Mouse (Mus musculus): ENCODE data around the gene Mif4gd.

The Mif4gd gene

DNA sequence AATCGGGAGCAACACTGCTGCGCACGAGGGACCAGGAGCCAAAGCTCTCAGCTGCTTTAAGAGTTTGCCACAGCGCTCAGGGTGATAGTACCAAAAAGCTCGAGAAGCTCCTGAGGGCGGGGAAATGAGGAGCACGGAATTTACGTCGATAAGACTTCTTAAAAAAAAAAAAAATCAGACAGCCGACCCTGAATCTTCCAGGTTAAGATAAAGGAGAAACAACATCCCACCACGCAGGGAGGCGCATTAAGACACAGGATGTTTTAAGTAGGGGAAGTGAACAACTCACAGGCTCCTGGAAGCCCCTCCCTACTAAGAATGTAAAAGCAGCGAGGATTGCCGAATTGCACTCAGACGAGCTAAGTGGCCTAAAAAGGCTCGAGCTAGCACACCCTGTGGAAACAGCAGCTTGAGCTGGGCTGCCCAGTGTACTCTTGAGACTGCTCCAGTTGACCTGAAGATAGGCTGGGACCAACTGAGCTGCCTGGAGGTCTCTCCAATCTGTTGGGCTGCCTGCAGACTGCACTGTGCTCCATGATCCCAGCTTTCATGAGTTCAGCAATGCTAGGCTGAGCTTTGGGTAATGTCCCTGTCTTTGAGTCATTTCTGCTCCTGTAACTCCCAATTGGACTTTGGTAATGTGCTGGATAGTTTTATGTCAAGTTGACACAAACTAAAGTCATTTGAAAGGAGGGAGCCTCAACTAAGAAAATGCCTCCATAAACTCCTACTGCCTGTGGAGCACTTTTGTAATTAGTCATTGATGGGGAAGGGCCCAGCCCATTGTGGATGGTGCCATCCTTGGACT is 573 bp upstream of the Mif4gd start:
- no peak for DNase-seq (ENCODE audit: low read depth, low spot score)

DNA sequence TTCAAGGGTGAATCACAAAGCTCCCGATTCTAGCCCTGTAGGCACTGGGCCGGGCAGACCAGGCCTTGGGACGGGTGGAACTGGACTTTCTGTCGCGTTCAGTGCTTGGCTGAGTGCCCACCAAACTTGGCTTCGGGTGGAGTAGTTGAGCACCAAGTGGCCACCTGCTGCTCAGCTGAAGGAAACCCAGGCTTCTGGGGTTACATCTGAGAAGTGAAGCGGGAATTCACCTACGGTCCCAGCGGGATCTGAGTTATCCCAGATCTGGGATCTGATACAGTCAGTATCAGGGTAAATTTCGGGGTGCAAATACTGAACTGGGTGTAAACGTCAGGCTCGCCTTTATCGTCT is 735 bp downstream of the Mif4gd start:
- DNase-seq (ENCODE audit: low read depth, low spot score), result no peak

DNA sequence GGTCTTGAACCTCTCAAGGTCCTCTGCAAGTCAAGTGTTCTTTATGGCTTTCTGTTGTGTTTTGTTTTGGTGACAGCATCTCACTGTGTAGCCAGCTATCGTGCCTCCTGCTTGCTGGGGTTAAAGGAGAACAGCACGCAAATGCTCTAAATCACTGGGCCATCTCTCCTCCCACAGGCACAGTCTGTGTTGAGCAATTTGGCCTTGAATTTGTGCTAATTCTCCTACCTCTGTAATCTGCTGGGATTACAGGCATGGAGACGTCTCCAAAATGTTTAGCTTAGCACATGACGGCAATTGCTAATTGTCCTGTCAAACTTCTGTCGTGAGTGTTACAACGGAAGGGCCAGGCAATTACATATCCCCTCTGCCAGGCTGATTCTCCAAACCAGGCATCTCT is 1.6 kb downstream of the Mif4gd start:
- DNase-seq (ENCODE audit: low read depth, low spot score), result no peak

DNA sequence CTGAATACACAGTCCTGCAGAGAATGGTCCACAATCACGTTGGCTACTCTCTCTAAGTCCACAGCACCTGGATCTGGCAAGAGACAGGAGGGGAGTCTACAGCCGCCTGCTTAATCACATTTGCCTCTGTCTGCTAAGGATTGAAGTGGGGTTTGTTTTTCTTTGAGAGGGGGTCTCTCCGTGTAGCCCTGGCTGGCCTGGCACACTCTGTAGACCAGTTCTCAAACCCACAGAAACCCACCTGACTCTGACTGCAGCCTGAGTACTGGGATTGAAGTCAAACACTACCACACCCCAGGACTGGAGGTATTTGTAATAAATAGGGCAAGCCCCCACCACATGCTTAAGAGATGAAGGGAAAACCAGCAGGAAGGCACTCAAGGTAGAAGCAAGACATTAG is 3.2 kb downstream of the Mif4gd start:
- DNase-seq (ENCODE audit: low read depth, low spot score), result no peak

DNA sequence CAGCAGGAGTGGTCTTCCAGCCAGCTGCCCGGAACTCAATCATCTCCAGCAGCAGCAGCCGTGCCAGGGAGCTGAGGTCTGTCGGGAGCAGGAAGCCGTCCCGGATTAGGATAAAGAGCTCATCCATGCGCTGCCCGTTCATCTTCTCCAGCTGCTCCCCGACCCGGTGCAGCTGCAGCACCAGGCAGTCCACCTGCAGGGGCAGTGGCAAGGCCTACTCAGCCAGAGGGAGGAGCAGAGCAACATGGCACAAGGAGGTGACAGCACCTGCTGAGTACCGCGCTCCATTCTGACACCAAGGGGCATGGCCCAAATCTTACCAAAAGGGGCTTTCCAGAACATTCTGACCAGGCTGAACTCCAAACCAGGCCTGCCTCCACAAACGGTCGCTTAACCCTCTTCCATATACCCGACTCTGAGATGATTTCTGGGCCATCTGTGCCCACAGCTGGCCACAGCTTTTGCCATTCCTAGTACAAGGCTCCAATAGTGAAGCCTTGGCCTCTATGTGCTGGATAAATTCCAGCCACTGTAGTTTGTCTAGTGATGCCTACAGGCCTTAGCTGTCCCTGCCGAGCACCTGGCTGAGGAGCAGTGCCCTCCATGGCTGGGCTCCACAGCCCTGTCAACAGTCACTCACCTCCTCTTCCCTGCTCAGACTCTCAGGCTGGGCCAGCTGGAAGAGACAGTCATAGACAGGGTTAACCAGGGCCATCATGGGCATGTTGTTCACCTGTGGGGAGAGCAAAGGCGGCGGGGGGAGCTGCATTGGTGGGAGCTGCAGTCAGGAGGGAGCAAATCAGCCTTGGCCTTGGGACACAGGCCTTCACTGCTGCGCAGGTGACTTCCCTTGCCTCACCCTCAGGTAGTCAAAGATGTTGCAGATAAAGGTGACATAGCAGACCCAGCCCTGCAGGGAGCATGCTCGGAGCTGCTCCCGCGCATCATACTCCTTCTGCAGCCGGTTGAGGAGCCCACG is 4.1 kb downstream of the Mif4gd start:
- DNase-seq (ENCODE audit: low read depth, low spot score), result no peak

DNA sequence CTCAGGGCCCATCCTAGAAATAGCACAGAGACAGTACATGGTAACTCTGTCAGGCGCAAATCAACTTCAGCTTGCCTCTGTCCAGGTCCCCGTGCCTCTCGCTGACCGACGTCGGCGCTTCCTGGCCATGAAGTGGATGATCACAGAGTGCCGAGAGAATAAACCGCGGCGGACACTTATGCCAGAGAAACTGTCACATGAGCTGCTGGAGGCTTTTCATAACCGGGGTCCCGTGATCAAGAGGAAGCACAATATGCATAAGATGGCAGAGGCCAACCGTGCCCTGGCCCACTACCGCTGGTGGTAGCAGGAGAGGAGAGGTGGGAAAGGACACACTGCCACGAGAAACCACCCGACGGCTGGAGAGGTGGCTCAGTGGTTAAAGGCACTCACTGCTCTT is 6.0 kb downstream of the Mif4gd start:
- no peak for DNase-seq (ENCODE audit: low read depth, low spot score)

DNA sequence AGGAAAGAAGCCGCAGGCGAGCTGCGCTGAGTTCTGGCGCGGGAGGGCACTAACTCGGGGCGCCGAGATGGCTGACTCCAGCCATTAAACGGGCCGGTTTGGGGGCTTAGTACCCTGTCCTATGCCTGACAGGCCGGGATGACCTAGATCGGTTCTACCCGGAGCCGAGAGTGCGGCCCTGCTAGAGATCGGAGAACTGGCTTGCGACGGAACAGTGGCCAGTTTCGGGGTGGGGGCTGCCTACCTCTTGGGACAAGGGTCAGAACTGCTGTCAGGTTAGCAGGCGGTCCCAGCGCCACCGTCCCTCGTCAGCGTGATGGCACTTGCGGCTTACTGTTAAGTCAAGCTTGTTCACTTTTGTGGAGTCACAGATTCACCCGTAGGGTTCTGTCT is 8.5 kb downstream of the Mif4gd start:
- no peak for DNase-seq (ENCODE audit: low read depth, low spot score)

DNA sequence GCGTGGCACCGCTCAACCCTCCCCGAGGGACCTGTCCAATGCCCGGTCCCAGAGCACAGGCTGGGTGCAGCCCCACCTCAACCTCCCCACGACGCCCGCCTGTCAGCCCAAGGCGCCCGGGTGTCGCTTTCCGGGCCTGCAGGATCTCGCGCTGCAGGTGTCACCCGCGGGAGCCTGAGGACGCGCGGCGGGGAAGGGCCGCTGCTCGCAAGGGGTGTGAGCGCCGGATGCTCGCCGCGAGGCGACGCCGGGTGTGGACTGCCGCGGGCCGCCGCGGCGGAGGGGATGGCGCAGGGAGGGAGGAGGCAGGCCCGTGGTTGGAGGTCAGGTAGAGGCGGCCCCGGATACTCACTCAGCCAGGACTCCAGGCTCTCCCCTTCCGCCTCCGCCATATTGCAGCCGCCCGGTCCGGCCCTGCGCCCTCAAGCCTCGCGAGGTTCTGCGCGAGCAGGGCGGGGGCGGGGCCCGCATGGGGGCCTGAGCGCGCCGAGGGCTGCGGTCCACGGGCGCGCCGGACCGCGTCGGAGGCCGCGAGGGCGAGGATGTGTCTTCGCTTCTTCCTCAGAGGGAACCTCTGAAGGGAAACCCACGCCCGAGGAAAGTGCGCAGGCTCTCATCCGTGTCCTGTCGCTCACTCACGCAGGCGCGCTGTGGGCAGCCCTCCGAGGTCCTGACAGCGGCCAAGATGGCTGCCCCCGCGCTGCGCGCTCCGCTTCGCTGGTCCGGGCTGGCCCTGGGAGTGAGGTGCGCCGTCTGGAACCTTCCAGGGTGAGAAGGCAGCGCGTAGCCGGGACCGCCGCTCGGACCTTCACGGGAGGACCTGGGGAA is 9.1 kb downstream of the Mif4gd start, which contains the start of the genes Mrps7 and Gga3:
Gene Mrps7 (plus strand): TSS at position 450 of the 828 bp plus-strand sequence.
Gene Gga3 (minus strand): TSS at position 576 of the 828 bp plus-strand sequence.
- DNase-seq (ENCODE audit: low read depth, low spot score), result peak; percentile 96

DNA sequence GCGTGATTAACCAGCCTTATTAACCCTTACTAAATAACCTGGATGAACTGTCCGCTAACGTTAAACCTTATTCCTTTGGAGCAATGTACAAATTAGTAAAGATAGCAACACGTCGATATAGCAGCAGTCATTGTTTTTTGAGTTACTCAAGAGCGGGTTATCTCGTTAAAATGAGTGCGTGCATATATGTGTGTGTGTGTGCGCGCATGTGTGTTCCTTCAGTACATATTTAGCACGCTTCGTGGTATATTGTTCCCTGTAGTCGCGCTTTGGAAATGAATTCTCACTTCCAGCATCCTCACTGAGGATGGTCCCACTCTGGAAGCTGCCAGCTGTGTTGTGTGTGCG is 9.7 kb downstream of the Mif4gd start:
- no peak for DNase-seq (ENCODE audit: low read depth, low spot score)

DNA sequence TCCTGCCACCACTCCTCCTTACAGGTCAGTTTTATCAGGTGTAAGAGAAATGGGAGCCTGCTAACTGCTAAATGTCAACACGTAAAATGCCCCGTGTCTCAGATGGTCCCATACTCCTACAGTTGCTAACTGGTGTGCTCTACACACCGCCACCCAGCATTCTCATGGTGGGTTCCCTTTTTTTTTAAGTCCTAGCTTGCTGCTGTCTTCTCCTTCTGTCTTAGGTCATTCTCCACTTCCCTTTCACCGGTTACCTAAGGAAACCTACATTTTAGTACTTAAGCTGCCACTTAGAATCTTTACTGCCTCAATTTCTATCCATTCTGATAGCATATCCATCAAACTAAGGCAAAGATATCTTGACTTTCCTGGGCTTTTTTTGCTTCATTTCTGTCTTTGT is 11.6 kb downstream of the Mif4gd start:
- DNase-seq (ENCODE audit: low read depth, low spot score), result no peak

DNA sequence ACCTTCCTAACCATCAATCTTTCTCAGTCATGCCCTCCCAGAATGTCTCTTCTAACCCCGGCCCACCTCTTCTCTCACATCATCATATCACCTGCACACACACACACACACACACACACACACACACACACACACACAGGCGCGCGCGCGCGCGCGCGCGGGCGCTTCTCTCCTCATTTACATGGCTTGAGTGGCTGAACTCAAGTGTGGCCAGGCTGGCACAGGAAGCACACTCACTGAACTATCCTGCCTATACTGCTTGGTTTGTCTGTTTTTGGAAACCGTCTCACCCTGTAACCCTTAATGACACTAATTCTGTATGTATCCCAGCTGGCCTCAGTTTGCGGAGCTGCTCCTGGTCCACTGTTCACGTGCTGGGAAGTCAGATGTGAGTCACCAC is 12.0 kb downstream of the Mif4gd start:
- DNase-seq (ENCODE audit: low read depth, low spot score), result no peak

DNA sequence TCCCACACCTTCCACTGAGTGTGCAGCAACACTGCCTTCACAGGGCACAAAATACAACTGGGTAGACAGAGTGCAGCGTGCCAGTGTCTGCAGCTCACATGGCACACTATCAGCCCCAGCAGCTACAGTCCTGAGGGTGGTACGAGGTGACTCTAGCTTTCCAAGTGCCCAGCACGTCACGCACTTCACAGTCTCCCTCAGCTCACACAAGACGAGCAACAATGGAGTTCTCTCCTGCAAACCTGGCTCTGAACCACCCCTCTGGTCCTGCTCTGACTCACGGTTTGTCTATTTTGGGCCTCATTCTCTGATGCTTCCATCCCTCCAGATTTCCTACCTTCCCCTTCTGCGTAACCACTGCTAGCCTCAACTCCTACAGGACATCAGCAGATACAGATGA is 13.0 kb downstream of the Mif4gd start:
- DNase-seq (ENCODE audit: low read depth, low spot score), result no peak

DNA sequence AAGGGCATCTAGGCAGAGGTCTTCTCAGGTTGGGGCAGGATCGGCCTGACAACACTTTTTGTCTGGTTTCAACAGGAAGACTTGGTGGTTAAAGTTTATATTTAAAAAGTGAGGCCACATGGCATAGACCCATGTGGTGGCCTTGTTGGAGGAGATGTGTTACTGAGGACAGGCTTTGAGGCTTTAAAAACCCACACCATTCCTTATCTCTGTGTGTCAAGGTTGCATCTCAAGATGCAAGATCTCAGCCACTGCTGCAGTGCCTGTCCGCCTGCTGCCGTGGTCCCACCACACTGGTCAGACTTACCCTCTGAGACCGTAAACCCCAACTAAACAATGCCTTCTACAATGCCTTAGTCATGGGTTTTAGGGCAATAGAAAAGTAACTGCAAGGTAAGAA is 14.5 kb downstream of the Mif4gd start:
- DNase-seq (ENCODE audit: low read depth, low spot score), result no peak

DNA sequence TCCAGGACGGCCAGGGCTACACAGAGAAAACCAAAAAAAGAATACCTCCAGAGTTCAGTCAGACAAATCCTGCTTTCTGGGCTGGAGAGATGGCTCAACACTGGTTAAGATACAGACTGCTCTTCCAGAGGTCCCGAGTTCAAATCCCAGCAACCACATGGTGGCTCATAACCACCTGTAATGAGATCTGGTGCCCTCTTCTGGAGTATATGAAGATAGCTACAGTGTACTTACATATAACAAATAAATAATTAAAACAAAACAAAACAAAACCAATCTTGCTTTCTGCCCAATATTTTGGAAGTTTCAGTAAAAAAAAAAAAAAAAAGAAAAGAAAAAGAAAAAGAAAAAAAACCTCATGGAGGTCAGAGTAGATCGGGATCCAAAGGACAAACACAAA is 17.6 kb downstream of the Mif4gd start:
- peak; percentile 26 for DNase-seq (ENCODE audit: low read depth, low spot score)

DNA sequence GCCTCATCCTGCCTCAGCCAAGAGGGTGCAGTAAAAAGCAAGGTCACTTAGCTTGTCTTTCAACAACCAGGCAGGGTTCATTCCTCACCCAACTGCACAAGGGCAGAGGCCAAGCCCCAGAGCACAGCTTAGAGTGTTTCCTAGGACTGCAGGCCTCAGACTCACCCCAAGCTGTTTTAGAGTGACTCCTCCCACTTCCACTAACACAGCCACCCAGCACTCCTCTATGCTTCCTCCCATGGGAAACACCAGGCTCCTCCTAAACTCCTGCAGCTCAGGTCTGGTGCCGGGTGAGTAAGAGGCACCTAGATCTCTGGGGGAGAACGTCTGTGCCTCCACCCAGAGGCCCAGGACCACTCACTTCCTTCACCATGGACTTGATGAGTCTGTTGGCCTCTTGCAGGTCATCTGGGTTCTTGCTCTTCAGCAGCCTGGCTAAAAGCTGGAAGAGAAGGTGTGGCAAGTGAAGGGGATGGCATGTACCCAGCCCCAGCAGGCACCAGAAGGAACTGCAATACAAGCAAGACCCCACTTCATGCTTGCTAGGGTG is 22.2 kb downstream of the Mif4gd start:
- DNase-seq (ENCODE audit: low read depth, low spot score), result no peak

DNA sequence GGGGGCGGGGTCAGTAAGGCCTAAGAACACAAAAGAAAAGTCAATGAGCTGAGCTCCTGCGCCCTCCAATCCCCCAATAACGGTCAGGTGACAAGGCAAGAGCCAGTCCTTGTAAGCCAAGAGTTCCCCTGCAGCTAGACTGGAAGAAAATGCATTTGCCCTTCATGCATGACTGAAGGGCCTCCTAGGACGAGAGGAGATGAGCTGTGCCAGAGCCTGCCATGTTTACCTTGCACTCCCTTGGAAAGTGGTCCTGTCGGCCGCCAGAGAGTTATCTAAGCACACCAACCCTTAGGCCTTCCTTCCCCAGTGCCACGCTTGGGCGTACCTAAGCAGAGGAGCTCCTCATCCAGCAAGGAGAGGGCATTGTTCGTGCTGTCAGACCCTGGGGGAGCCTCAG is 24.8 kb downstream of the Mif4gd start:
- no peak for DNase-seq (ENCODE audit: low read depth, low spot score)

DNA sequence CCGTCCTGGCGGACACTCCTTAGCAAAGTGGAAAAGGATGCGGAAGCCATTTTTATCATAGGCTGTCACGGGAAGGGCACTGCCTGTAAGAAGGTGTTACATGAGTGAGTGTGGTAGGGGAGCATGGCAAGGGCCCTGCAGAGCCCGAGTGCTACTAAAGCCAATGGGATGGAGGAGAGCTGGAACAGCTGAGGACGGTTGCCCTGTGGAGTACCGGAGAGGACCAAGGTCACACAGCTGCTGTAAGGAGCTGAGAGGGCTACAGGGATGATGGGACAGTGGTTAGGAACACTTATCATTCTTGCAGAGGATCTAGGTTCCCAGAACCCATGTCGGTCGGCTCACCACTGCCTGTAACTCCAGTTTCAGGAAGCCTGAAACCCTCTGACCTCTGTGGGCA is 26.4 kb downstream of the Mif4gd start:
- DNase-seq (ENCODE audit: low read depth, low spot score), result no peak

DNA sequence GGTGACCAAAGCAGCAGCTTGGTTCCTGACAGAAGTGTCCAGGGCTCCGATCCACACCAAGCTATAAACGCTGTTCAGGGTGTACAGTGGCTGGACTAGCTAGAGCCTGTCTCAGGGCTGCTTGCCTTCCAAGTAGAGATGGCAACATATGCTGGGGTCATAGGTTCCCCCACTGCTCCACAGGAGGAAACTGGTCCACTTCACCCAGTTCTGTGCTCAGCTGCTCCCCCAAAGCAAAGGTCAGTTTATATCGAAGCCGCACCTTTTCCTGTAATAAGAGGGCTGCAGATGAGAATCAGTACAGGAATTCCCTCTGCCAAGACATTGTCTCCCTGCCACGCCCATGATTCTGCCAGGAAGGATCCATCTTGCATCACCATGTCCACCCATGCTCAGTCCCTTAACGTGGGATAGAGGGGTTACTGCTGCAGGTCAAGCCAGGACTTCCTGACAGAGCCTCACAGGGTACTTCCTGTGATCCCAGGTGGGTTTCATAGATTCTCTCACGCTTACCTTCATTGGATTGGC is 27.1 kb downstream of the Mif4gd start:
- DNase-seq (ENCODE audit: low read depth, low spot score), result no peak

DNA sequence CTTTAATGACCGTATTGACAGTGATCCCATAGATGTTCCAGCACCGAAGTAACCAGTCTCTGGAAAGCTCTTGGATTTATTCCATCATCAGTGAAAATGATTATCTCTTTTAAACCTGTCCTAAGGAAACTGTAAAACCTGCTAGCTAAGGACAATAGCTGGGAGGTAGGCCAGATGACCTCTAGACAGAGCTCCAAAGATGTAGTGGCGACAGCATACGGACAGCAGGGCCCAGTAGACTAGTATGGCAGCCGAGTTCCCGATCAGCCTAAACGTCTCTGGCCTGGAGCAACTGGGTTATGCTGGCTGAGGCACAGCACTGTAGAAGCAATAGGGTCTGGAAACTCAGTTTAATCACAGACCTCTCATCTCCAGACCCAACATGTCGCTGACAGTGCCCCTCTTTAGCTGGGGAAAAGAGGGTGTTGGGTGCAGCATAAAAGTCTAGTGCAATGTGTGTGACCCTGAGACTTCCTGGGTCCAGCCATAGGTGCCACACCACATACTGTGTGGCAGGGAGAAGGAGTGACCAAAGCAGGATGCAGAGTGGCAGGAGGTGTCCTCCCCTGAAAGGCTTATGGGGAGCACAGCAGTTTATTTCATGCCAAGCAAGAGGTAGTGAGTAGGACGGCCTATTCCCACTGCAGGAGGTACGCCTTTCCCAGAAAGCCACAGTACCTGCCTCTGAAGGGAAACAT is 28.2 kb downstream of the Mif4gd start:
- no peak for DNase-seq (ENCODE audit: low read depth, low spot score)

DNA sequence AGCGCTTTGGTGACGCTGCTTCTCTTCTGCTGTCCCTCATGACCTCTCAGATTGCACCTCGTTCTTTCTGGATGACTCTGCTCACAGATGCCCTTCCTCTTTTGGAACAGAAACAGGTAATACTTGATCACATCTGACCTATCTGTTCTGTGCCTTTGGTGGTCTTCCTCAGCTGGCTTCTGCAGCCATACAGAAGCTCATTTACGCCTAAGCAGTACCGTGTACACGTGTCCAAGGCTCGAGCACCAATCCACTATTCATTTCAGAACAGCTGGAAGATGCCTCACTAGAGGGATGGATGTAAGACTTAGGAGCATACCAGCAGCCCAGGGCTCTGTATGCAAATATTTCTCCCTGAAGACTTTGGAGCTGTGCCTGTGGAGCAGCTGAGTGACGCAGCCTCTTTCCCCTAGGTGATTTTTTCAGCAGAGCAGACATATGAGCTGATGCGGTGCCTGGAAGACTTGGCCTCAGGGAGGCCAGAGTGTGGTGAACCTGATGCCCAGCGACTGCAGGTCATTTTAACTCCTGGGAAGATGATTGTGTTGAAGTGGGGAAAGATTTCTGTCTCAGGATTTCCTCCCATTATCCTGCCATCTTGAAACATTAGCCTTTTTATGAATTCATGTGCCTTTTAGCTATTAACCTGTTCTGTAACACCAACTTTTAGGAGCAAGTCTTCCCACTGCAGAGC is 29.7 kb downstream of the Mif4gd start:
- DNase-seq (ENCODE audit: low read depth, low spot score), result no peak

Measured in CD4-positive helper T cell, adult 2 months (primary cell).